Mouse (Mus musculus) heart, adult 11 months (tissue): ENCODE data around the gene Tcp11.

Source experiments
- DNase-seq: peaks from one replicate; pipeline ENCODE4 v3.0.0; 2022

The Tcp11 gene

DNA sequence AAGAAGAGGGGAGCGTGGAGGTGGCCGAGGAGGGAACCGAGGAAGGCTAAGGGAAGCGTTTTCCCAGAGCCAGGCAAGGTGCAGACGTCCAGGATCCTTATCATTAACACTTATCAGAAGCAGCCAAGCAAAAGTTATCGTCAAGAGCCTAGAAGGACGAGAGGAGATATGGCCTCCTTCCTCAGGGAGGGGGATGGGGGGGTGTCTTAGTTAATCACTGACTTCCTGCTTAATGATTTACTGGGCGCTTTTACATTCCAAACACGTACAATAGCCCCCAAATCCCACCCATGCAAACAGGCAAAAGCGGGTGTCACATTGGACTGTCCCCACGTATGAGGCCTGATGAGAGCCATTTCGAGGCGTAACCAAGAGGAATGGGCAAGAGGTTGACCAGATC, 2.4 kb upstream of the Tcp11 start:
- no peak for DNase-seq

DNA sequence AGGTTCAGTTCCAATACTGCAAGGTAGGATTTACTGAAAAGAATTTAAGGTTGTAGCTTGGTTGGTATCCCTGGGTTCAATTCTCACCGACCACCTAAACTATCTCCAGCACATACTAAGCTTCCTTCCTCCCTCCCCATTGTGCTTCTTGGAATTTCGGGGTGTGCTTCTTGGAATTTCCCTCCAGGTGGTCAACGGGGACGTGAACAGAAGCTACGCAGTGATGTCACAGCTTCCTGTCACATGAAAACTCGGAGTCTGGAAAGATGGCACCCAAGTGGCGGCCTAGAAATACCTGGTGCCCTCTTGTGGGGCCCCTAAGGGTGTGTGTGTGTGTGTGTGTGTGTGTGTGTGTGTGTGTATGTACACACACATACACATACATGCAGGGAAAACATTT, 1.4 kb upstream of the Tcp11 start:
- DNase-seq, result no peak

DNA sequence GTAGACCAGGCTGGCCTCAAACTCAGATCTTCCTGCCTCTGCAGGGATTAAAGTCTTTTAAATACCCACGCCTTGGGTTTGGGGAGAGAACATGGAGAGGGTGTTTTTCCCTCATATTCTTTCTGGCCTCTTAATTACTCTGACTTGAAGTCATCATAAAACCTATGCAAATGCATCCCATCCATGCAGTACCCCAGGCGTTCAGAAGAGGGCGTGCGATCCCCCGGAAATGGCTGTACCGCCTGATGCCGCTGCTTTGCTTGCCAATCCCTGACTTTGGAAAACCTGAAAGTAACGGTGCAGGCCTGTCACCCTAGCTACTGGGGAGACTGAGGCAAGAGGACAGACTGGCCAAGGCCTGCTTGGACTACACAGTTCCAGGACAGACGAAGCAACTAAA, 946 bp upstream of the Tcp11 start:
- DNase-seq, result no peak

DNA sequence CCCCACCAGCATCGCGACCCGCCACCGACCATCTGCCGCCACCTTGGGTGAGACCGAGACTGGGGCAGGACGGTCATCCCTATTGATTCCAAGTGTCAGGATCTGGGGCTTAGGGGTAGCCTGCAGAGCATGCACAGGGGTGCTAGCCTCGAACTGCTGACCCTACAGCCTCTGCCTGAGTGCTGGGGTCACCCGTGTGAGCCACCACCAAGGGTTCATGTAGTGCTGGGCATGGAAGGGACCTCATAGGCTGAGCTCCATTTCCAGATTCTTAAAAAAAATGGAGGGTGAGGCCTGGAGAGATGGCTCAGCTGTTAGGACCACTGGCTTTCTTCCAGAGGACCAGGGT, 352 bp upstream of the Tcp11 start:
- DNase-seq, result no peak

DNA sequence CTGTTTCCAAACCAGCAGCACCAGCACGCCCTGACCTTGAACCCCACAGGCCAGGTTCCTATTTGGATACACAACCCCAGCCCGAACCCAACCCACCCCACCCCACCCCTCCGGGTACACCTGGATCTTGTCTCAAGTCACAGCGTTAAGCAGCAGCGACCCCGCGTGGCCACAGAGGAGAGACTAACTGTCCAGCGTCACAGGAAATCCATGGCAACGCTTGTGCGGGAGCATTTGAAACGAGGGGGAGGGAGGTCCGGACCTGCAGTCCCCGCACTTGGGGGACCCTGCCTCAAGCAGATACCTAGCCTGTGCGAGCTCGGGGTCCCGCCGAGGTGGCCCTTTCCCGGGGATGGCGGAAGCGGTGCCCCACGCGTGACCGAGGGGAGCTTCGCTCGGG, 821 bp downstream of the Tcp11 start:
- DNase-seq, result peak; percentile 97

DNA sequence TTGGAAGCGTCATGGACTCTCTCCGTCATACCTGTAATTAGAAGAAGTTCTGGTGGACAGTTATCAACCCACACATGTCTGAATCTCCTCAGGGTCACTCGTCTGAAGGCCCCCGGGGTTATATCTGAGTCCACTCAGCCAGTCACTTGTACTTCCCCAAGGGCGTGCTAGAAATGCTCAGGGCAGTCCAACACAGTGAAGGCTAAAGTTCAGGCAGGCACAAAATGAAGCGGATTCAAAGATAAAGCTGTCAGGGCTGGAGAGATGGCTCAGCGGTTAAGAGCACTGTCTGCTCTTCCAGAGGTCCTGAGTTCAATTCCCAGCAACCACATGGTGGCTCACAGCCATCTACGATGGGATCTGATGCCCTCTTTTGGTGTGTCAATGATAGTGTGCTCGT, 2.4 kb downstream of the Tcp11 start:
- DNase-seq, result no peak

DNA sequence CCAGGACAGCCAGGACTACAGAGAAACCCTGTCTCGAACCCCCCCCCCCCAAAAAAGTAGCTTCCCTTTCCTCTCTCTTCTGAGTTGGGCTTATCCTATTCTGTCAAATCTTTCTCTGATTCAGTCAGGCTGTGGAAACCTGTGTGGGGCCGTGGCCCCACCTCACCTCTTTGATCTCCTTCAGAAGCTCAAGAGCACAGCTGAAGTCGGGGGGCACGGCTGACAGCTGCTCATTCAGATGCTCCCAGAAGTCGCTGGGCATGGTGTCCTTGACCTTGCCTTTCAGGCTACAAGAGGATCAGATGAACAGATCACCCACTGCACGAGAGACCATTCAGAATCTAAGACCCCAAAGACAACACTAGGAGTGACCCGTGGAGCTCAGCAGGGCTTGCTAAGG, 6.0 kb downstream of the Tcp11 start:
- DNase-seq, result no peak

DNA sequence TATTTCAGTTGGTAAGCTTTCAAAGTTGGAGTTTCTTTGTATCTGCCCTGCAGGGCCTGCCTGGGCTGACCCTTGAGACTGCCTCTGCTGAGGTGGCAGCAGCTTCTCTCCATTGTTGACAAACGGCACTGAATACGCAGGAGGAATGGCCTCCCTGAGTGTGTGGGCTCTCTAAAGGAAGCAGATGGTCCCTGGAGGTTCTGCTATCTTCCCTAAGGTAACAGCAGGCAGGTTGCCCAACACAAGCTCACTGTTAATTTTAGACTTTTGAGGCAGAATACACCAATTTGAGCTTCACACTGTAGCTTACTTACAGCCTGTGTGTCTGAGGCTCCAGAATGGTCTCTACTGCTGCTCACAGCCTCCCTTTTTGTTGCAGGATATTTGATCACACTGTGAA, 7.7 kb downstream of the Tcp11 start:
- no peak for DNase-seq

DNA sequence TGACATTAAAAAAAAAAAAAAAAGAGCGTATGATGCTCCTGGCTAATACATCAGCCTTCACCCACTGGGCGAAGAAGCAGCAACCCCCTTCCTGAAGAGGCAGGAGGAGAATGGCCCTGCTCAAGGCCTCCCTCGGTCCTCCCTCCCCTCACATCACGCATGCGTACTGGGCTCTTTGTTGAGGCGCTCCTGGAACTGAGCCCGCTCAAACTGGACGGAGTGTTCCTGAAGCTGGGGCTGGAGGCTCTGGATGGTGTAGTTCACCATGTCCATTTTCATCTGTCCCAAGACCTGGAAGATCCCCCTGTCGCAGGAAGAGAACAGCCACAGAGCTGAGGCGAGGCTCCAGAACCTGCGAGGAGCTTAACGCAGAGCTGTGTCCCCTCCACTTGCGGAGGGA, 10.2 kb downstream of the Tcp11 start:
- peak; percentile 92 for DNase-seq

DNA sequence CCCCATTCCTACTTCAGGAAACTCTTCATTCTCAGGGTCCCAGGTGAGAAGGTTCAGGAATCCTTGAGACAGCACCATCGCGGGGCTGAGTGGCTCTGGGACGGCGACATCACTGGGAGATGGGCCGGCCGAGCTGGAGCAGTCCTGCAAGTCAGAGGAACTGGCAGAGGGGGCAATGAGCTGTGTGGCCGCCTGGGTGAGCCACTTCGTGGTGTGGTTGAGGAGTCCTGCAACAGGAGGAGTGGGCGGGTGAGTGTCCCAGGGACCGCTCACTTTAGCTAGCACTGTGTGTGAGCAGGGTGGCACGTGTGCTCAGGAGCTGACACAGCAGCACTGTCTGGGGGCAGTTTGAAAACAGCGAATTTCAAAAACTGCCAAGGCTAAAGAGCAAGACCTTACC, 11.0 kb downstream of the Tcp11 start:
- DNase-seq, result peak; percentile 86

DNA sequence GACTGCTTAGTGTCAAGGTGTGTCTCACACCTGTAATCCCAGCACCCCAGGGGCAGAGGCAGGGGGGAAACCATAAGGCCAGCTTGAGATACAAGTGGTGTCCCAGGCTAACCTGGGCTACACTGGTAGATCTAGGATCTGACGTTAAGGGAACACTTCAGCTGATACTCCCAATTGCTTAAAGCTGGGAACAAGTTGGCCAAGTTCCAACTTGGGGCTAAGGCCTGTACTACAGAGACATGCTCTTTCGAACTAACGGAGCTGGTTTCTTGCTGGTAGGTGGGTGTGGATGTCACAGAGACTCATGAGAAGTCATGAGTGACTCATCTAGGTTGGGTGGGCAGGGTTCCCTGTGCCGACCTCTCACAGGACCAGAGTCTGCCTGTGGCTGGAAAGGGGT, 13.1 kb downstream of the Tcp11 start:
- DNase-seq, result no peak

DNA sequence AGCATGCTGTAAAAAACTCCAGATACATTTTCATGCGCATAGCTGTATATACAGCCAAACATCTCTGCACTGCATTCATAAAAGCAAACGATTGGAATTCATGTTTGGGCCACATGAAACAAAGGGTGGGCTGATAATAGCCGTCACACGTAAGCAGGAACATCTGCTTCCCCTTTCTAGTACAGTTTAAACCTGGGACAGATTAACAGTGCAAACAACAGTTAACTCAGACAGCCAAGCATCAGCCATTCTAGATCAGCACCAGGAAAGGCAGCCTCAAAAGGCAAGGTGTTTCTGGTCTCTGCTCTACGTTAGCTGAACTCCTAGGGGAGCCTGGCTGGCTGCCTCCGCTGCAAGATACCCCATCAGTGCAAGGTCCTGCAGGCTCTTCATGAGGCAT, 17.3 kb downstream of the Tcp11 start:
- DNase-seq, result no peak

DNA sequence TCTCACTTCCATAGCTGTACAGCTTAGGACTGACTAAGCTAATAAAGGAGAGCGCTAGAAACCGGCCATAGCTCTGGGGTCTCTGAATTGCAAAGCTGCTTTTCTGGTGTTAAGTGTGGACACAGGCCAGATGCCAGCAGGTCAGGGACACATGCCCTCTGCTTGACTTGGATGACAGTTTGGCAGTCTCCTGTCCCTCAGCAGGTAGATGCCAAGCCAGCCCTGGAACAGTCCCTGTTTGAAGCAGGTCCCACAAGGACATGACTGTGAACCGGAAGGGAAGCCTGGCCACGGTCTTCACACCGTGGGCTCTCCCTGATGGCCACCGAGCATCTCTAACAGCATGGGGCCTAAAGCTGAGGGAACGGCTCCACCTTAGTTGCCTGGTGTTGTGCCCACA, 17.7 kb downstream of the Tcp11 start:
- no peak for DNase-seq

DNA sequence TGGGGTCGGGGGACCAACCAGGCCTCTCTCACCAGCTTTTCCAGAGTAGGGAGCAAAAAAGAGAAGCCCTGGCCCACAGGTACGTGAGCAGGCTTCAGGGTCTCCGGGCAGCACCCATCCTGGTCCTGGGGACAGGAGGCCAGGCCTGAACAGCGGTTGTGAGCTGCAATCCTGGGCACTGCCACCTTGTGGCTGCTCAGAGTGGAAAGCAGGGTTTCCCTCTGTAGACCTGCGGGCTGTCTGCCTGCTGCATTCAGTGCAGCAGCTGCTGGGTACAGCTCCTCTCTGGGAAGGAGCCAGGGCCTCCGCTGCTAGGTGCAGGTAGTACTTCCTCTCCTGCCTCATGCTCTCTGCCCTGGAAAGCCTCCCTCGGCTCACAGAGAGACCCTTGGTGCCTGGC, 19.0 kb downstream of the Tcp11 start:
- no peak for DNase-seq

DNA sequence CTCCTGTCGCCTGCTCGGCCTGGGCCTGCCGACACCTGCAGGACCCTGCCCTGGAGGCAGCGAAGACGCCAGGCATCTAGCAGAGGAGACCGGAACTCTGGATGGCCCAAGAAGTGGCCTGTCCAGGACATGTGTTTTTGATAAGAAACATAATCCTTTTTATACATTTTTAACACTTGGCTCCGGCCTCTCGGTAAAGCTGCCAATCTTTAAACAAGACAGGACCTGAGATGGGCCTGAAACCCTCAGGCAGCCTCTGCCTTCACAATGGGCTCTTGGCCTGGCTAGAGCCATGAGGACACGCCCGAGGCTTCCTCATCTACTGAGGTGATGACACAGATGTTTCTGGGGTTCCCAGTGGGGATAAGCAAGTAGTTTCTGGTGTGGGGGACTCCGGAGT, 19.8 kb downstream of the Tcp11 start:
- no peak for DNase-seq

DNA sequence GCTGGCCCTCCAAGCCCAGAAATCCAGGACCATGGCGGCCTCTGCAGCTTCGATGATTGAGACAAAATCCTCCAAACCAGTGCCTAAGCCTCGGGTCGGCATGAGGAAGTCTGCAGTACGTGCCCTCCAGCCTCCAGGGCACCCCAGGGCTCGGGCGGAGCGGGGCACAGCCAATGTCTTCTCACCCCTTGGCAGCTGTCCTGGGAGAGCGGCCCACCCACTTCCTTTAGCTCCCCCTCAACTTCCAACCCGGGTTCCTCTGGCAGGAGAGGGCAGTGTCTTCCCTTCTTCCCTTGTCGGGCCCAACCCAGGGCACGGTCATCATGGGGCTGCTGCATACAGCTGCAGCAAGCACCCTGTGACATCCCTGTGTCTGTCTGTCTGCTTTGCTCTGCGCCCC, 22.1 kb downstream of the Tcp11 start:
- DNase-seq, result no peak

DNA sequence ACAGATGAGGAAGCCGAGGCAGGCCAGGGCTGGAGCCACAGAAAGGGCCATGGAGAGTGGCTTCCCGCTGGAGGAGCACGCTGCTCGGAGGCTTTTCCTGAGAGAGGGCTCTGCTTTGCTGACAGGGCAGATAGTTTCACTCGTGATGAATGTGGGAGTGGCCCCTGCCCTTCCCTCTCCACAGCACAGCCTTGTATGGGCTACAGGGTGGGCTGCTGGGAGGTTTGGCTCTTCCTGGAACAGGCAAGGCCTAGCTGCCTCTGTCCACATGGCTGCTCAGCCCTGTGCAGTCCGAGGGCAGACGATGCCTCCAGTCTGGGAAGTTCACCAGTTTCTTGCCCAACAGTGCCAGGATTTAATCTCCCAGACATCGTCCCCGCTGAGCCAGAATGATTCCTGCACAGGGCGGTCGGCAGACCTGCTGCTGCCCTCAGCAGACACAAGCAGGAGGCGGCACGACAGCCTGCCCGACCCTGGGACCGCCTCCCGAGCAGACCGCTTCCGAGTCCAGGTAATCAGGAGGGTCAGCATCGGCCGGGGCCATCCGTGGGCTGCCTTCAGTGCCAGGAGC, 28.1 kb downstream of the Tcp11 start:
- no peak for DNase-seq

DNA sequence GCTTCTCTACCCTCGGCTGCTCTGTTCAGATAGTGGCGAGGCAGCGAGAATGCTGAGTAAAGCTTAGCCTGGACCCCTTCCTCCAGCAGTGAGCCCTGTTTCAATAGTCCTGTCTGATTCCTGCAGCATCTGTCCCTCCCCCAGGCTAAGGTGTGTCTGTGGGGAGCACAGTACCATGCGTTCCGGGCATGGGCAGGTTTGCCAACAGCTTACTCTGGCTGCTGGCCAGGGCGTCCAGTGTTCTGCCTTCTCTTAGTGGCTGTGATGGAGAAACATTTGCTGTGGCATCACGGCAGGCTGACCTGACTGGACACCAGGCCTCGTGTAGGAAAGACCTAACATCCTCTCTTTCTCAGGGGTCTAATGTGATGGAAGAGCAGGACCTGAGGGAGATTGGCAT, 30.2 kb downstream of the Tcp11 start:
- DNase-seq, result no peak

DNA sequence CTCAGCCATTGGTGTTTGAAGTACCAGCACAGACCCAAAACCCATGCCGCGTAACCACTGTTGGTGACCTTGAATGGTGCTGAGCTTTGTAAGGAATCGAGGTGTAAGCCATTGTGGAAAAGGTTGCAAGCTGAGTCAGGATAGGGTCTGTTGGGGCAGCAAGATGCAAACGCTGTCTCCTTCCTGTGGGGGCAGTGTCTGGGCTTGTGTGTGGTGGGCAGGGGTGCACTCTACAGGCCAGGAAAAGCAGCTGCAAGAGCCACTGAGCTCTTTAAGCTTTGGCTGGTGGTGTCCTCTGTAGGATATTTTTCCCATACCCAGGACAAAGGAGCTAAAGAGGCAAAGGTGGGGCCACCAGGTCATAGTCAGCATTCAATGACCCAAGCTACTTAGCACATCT, 32.0 kb downstream of the Tcp11 start:
- DNase-seq, result no peak

DNA sequence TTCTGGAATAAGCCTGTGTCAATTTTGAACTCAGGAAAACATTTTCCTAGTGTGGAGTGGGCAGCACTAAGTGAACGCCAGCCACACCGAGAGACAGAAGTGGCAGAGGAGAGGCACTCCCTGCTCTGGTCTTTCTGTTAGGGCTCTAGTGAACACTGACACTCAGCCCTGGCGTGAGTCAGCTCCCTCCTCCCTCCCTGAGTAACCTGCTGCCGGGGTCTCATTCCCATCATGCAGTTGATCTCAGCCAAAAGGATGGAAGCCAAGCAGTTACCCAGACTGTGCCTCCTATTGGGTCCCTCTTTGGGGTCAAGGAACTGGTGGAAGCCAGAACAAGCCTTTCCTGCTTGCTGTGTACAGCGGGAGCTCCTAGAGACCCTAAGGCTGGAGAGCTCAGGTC, 32.9 kb downstream of the Tcp11 start:
- DNase-seq, result no peak

DNA sequence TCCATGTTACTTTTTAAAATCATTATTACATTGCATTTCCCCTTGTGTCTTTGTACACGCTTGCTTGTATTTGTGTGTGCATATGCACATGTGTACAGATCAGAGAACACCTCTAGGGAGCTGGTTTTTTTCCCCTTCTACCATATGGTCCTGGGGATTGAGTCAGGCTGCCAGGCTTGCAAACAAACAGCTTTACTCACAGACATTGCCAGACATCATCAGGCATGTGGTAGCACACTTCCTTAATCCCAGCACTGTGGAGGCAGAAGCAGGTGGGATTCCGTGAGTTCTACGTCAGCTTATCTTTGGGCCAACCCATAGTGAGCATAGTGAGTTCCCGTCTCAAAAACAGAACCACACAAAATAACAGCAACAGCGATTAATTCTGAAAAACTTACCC, 33.4 kb downstream of the Tcp11 start:
- DNase-seq, result no peak

DNA sequence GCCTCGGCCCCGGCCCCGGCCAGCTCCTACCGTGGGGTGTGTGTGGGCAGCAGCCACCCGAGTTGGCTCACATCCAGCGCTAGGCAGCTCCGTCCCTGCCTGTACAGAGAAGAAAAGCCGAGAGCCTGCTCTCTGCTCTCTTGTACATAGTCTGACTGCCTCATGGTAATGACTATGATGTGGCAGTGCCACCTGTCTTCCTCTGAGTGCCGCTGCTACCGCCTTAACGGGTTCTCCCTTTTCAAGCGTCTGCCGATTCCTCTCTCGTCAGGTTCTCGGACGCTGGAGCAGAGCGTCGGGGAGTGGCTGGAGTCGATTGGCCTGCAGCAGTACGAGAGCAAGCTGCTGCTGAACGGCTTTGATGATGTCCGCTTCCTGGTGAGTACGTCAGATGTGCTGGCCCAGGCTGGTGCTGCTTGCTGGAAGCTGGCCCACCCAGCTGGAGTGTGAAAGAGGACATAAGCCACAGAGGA, 38.1 kb downstream of the Tcp11 start:
- peak; percentile 97 for DNase-seq

DNA sequence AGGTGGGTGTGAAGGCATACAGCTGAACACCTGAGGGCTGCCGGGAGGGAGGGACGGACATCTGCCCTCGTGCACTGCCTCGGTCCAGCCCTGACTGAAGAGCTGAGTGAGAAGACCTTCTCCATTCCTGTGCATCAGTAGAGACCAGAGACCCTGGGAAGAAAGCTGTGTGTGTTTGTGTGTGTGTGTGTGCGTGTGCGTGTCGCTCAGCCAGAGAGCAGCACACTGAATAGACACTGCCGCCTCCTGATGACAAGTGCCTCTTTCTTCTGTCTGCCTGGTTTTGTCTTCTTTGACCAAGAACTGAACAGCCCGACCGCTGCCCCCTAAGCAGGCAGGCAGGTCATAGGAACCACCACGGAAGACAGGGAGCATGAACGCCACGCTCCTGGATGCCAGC, 39.1 kb downstream of the Tcp11 start:
- no peak for DNase-seq

DNA sequence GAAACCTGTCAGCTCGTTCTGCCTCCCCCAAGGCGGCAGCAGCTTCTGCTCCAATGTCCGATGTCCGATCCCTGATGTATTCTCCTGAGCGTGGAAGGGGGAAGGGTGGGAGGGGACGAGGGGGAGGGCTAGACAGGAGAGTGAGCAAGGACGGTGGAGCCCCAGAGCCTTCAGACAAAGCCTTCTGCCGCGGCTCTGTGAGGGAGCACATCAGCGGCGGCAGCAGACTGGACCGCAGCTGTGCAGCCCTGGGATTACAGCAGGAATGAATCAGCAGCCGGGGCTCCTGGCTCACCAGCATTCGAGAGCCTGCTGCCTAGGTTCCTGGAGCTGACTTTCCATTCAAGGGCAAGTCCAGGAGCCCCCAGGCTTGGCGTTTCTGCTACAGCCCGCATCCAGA, 39.8 kb downstream of the Tcp11 start:
- no peak for DNase-seq

DNA sequence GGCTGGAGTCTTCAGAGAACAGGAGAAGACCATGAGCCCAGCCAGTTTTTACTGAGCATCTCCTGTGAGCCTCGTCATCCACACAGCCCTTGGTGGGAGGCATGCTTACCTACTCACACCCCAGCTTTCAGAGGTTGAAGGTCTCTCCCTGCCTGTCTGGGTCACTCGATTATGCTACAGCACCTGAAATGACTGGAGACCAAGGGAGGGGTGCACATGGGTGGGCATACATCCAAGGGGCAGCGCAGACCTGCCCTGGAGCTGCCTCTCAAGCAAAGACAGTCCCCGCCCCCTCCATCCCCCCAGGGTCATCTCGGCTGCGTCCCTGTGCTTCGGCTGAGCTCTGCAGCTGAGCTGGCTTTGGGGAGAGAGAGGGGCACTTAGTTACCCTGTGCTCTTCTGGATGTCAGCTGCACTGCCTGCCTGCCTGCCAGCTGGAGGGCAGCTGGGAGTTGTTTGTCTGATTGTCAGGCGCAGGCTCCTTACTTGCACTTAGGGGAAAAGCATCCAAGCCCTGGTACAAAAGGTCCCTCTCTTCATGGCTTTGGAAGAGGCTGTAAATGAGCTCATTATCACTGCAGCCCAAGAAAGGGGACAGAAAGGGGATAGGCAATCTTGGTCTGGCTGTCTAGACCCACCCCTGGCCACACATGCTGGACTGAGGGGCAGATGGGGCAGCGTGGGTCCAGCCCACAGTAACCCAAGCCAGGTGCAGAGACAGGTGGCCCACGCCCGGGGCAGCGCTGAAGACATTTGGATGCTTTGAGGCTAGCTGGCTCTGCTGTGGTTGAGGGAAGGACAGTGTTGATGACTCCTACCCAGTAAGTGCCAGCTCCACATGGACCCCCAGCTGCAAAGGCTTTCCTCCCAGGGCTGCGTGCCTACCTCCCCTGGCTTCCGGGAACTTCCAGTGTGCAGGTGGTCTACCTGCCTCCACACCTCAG, 43.4 kb downstream of the Tcp11 start:
- DNase-seq, result peak; percentile 97
